Mouse (Mus musculus) lung, adult 2 months (tissue): Measurements from ENCODE around the gene Scube1.

Source experiments
- CTCF ChIP-seq: fragments of 200-500 bp; IDR thresholded peaks from 2 replicates; pipeline ENCODE4 v1.5.1; 2011; ENCODE audit warnings: mild to moderate bottlenecking, low read length, control low read depth; ENCODE audit not compliant: insufficient read depth
- POLR2A ChIP-seq: fragments of 200-500 bp; IDR thresholded peaks from 2 replicates; pipeline ENCODE4 v1.6.1; 2011; ENCODE audit warnings: low read depth, mild to moderate bottlenecking, control low read depth, low read length, borderline replicate concordance; ENCODE audit errors: extremely low read depth

GRCm38 (mm10) chr15:83563857-83564651, 160.8 kb downstream of the Scube1 start:
- TF ChIP-seq CTCF, result no peak
- peak; percentile 49; the same call in 1 of the 2 replicates for TF ChIP-seq POLR2A
